Mouse (Mus musculus): ENCODE measurements around the gene Aifm3.

Aifm3 gene

DNA sequence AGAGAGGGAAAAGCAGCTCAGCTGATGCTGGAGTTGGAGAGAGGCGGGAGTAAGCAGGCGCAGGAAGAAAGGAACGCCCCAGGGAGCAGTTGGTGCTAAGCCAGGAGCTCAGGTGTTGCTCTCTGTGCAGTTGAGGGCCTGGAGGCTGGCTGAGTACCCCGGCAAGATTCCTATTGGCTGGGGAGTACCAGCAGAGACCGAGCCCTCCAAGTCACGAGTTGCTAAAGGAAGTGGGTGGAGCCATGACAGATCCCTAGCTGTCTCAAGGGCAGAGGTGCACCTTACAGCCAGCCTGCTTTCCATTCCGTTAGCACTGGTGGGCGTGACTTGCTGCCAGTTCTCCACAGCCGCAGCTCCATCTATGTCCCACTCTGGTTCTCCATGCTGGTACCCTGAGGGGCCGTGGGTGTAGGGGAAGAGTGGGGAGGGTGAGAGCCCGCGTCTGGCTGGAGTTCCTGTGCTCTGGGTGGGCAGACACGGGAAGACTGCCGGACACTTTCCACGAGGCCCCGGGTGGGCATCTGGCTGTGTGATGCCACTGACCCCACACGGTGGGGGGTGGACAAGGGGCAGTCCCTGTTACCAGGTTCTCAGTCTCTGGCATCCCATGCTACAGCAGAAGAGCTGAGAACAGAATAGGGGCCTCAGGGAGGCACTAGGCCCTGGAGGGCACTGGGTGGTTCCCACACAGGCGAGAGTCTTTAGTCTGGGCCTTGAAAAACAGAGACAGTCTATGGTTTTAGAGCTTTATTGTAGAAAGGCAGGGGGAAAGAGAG is 64.7 kb downstream of the Aifm3 start:
- DNase-seq (ENCODE audit: extremely low spot score): peak; percentile 64

DNA sequence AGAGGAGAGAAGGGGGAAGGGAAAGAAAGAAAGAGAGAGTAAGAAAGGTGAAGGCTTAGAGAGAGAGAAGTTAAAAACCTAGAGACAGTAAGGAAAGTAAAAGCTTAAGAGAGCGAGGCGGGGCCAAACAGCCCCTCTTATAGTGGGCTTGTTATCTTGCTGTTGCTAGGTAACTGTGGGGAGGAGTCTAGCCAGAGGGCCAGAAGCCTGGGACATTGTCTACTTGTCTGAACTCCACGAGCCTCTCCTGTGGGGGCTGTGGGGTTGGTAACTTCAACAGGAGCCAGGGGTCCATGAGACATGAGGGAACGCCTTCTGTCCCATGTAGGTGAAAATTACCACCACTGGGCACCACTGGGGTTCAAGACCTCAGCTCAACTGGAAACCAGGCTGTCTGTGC is 65.3 kb downstream of the Aifm3 start:
- DNase-seq (ENCODE audit: extremely low spot score): peak; percentile 46

GRCm38 (mm10) chr16:17556180-17556579 is 66.8 kb downstream of the Aifm3 start:
- no peak for DNase-seq (ENCODE audit: extremely low spot score)

DNA sequence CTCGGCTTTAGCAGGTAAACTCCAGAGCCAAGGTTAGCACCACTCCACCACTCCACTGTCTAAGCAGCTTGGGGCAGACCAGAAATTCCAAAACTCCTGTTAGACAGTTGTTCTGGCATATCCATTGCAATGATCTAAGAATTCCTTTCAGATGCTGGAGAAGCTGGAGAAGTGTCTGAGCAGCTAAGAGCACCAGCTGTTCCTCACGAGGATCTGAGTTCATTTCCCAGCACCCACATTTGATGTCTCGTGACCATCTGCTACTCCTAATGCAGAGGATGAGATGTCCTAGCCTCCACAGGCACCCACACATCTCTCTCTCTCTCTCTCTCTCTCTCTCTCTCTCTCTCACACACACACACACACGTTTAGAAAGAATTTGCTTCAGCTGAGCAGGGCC is 67.5 kb downstream of the Aifm3 start:
- no peak for DNase-seq (ENCODE audit: extremely low spot score)

All from embryo, embryonic 9.5 days (tissue).